15 mouse cellular contexts compared by ENCODE assay signal in genomic region chr6:119088381-119088780, GRCm38 (mm10).
DNase-seq lines count a peak whose midpoint lies in the region; ATAC-seq and TF ChIP-seq lines count a peak whose summit lies in the region.
"Had no signal": no experiment of that assay in that cellular context is flagged by ENCODE, and none has a peak within 500 bp of the region (broad histone marks: within the 10 kb centered on the region; RNA-seq: fewer than 3 reads in every experiment).

No protein-coding gene starts in this region.

- no peak for TF ChIP-seq CTCF in small intestine, adult 2 months (IDR thresholded peaks at IDR 0.05; ENCODE audit: extremely low read depth, insufficient read length, insufficient replicate concordance, low read depth, low read length)

- peaks cover 64% of the 10 kb centered on the region for H3K4me1 ChIP-seq in heart, embryonic 12.5 days (replicated peaks)
- peaks cover 29% of the 10 kb centered on the region for H3K4me1 ChIP-seq in limb, embryonic 14.5 days (ENCODE audit: control insufficient read depth, insufficient read depth, low read length)
- H3K4me1 ChIP-seq in limb, embryonic 10.5 days: peaks cover 31% of the 10 kb centered on the region
- peaks cover 10% of the 10 kb centered on the region; the same call in 1 of the 2 replicates for H3K4me1 ChIP-seq in intestine, embryonic 16.5 days (ENCODE audit: control insufficient read depth, insufficient read depth, low read length)
- H3K4me1 ChIP-seq in small intestine, adult 2 months (ENCODE audit: control insufficient read depth, insufficient read depth, insufficient read length, low read length): no peaks in the 10 kb centered on the region

- H3K27ac ChIP-seq in heart, embryonic 12.5 days (ENCODE audit: poor library complexity, severe bottlenecking): peak overlapping the region; percentile 14; the same call in 1 of the 2 replicates
- H3K27ac ChIP-seq in limb, embryonic 14.5 days (replicated peaks; ENCODE audit: low read depth, low read length): 0 out of 2 replicates have a peak overlapping the region, but pooled peaks have one; percentile 19
- no peak overlapping the region for H3K27ac ChIP-seq in limb, embryonic 10.5 days
- H3K27ac ChIP-seq in intestine, embryonic 16.5 days (ENCODE audit: low read length): peak overlapping the region; percentile 50; the same call in 1 of the 2 replicates
- peak overlapping the region; percentile 52; the same call in 1 of the 2 replicates for H3K27ac ChIP-seq in small intestine, adult 2 months (ENCODE audit: insufficient read depth, low read depth, low read length)
- H3K27ac ChIP-seq: embryonic facial prominence, embryonic 13.5 days; limb, embryonic 15.5 days; midbrain, embryonic 10.5 days had no signal

- no peak overlapping the region for H3K4me3 ChIP-seq in heart, embryonic 12.5 days
- H3K4me3 ChIP-seq in limb, embryonic 14.5 days (replicated peaks; ENCODE audit: low read length): no peak overlapping the region
- no peak overlapping the region for H3K4me3 ChIP-seq in limb, embryonic 10.5 days
- H3K4me3 ChIP-seq in intestine, embryonic 16.5 days (ENCODE audit: low read length): no peak overlapping the region
- H3K4me3 ChIP-seq in small intestine, adult 2 months (ENCODE audit: low read depth, low read length): no peak overlapping the region
- H3K4me3 ChIP-seq: embryonic facial prominence, embryonic 13.5 days; limb, embryonic 15.5 days; midbrain, embryonic 10.5 days had no signal

- H3K27me3 ChIP-seq in heart, embryonic 12.5 days (replicated peaks): no peaks in the 10 kb centered on the region
- no peaks in the 10 kb centered on the region for H3K27me3 ChIP-seq in limb, embryonic 14.5 days (ENCODE audit: control insufficient read depth, insufficient read depth, low read length)
- no peaks in the 10 kb centered on the region for H3K27me3 ChIP-seq in limb, embryonic 10.5 days (ENCODE audit: low read depth, poor library complexity, severe bottlenecking)
- H3K27me3 ChIP-seq in intestine, embryonic 16.5 days (replicated peaks; ENCODE audit: control insufficient read depth, insufficient read depth, low read length): no peaks in the 10 kb centered on the region
- H3K27me3 ChIP-seq in small intestine, adult 2 months (ENCODE audit: control insufficient read depth, insufficient read depth, low read length): no peaks in the 10 kb centered on the region
- H3K27me3 ChIP-seq: embryonic facial prominence, embryonic 13.5 days; limb, embryonic 15.5 days had no signal

- H3K9ac ChIP-seq in heart, embryonic 12.5 days: no peak overlapping the region
- no peak overlapping the region for H3K9ac ChIP-seq in limb, embryonic 14.5 days (ENCODE audit: low read depth, low read length, severe bottlenecking)
- H3K9ac ChIP-seq in intestine, embryonic 16.5 days (ENCODE audit: low read depth, low read length): no peak overlapping the region; the same call in 1 of the 2 replicates
- H3K9ac ChIP-seq: embryonic facial prominence, embryonic 13.5 days; limb, embryonic 15.5 days had no signal

- TF ChIP-seq POLR2A in limb, embryonic 14.5 days (IDR thresholded peaks at IDR 0.05; ENCODE audit: borderline replicate concordance, extremely low read depth, insufficient read depth, insufficient read length): no peak
- TF ChIP-seq POLR2A in small intestine, adult 2 months (IDR thresholded peaks at IDR 0.05; ENCODE audit: low read depth, low read length): no peak

- no peak for DNase-seq in heart, postnatal 4 days
- DNase-seq in limb, embryonic 14.5 days (ENCODE audit: low spot score): no peak
- DNase-seq in limb, embryonic 10.5 days (ENCODE audit: low spot score): no peak
- DNase-seq in embryo, embryonic 10.5 days (ENCODE audit: low spot score): no peak
- DNase-seq in cerebellum, postnatal 14 days: no peak
- DNase-seq: cerebellum, adult 11 months; layer of hippocampus, adult 9-11 months; thymus, adult 2 months had no signal

- H3K9me3 ChIP-seq in heart, embryonic 12.5 days (replicated peaks): no peaks in the 10 kb centered on the region
- H3K9me3 ChIP-seq in limb, embryonic 14.5 days (ENCODE audit: control insufficient read depth, low read length): no peaks in the 10 kb centered on the region
- no peaks in the 10 kb centered on the region for H3K9me3 ChIP-seq in limb, embryonic 10.5 days (replicated peaks)
- no peaks in the 10 kb centered on the region for H3K9me3 ChIP-seq in intestine, embryonic 16.5 days (ENCODE audit: control insufficient read depth, low read length)
- H3K9me3 ChIP-seq: embryonic facial prominence, embryonic 13.5 days; limb, embryonic 15.5 days; midbrain, embryonic 10.5 days had no signal

- ATAC-seq in heart, embryonic 12.5 days (ENCODE audit: insufficient number of reproducible peaks, low FRiP score): no peak; the same call in 1 of the 2 replicates
- no peak for ATAC-seq in limb, embryonic 14.5 days (ENCODE audit: low FRiP score, low read depth)
- ATAC-seq in intestine, embryonic 16.5 days: no peak

- WGBS in heart, embryonic 12.5 days: 53% methylated on average over 8 of the region's 8 CpGs
- WGBS in limb, embryonic 14.5 days: 77% methylated on average over 8 of the region's 8 CpGs
- 87% methylated on average over 8 of the region's 8 CpGs for WGBS in limb, embryonic 10.5 days
- 63% methylated on average over 8 of the region's 8 CpGs for WGBS in intestine, embryonic 16.5 days
- WGBS in small intestine, adult 2 months: 60% methylated on average over 8 of the region's 8 CpGs

- no peaks in the 10 kb centered on the region for H3K36me3 ChIP-seq in heart, embryonic 12.5 days
- no peaks in the 10 kb centered on the region for H3K36me3 ChIP-seq in limb, embryonic 14.5 days (ENCODE audit: control insufficient read depth, insufficient read depth, low read length)
- no peaks in the 10 kb centered on the region for H3K36me3 ChIP-seq in limb, embryonic 10.5 days
- no peaks in the 10 kb centered on the region for H3K36me3 ChIP-seq in intestine, embryonic 16.5 days (ENCODE audit: control insufficient read depth, insufficient read depth, low read length)
- no peaks in the 10 kb centered on the region for H3K36me3 ChIP-seq in small intestine, adult 2 months (ENCODE audit: control insufficient read depth, insufficient read depth, low read length)
- H3K36me3 ChIP-seq: embryonic facial prominence, embryonic 13.5 days; G1E; limb, embryonic 15.5 days; midbrain, embryonic 10.5 days had no signal

- H3K4me2 ChIP-seq in heart, embryonic 12.5 days: no peak overlapping the region
- H3K4me2 ChIP-seq in limb, embryonic 14.5 days (replicated peaks; ENCODE audit: low read depth, low read length, severe bottlenecking): no peak overlapping the region
- H3K4me2 ChIP-seq in intestine, embryonic 16.5 days (ENCODE audit: low read depth, low read length): no peak overlapping the region
- H3K4me2 ChIP-seq: embryonic facial prominence, embryonic 13.5 days; limb, embryonic 15.5 days had no signal
